Mouse (Mus musculus): ENCODE measurements around the gene Reep3. TPM values are rescaled to one million over a fixed set of nuclear protein-coding genes. Genes with fewer than 3 reads are reported as not detected.

The Reep3 gene
- total and polyA plus RNA-seq, 3 experiments: 21.8 to 23.3 (median 23.2) TPM

DNA sequence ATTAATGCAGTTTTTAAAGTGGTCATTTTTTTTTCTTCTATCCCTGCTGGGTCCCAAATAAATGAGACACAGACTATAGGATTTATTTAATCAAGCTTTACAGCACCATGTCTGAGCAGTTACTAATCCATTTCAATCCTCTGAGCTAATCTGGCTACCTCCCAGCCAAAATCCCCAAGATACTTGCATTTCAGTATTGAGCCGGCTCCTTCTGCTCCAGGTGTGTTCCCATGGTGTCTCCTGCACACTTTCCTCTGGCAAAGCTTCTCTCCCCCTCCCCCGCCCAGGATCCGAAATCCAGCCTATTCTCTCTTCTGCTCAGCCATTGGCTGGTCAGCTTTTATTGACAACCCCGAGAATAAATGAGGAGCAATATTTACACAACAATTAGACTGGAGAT, 122.3 kb downstream of the Reep3 start:
- Histone ChIP-seq H3K27ac (ENCODE audit: insufficient read depth, low read depth) (no peak overlapping the region), H3K79me2 (replicated peaks; ENCODE audit: control insufficient read depth, extremely low read depth, insufficient read depth, poor library complexity, severe bottlenecking) (no peaks in the 10 kb centered on the region), H3K27me3 (replicated peaks) (no peaks in the 10 kb centered on the region), H3K36me3 (replicated peaks in 1 of 2; ENCODE audit: control insufficient read depth in 1 of 2, insufficient read depth in 1 of 2, low read length in 1 of 2) (no peaks in the 10 kb centered on the region), H3K9me3 (replicated peaks; ENCODE audit: low read length) (peaks cover 1% of the 10 kb centered on the region), H3K9ac (ENCODE audit: insufficient read depth, low read depth) (no peak overlapping the region), H3K4me3 (replicated peaks in 1 of 3; ENCODE audit: low read depth in 2 of 3, low read length in 2 of 3, poor library complexity in 1 of 3) (no peak overlapping the region), H3K4me2 (ENCODE audit: insufficient read depth, low read depth, poor library complexity, severe bottlenecking) (no peak overlapping the region), H3K4me1 (ENCODE audit: control insufficient read depth in 1 of 2, insufficient read depth in 2 of 2) (peaks cover 0 to 8% of the 10 kb centered on the region in 2 experiments; a peak in 3 of 4 replicates)
- in situ Hi-C loops (cut with MboI; ENCODE audit: low pct_ligation_motif_present, low pct_unique_long_range_greater_than_20kb, low sequenced_read_pairs) (no loop called here), dilution Hi-C loops (cut with MboI; ENCODE audit: extremely low pct_ligation_motif_present, extremely low pct_unique_long_range_greater_than_20kb, low sequenced_read_pairs) (no loop called here)
- DNase-seq (ENCODE audit: extremely low read depth): no peak
- TF ChIP-seq UBTF (IDR thresholded peaks at IDR 0.05; ENCODE audit: low read depth, low read length) (no peak), PAX5 (IDR thresholded peaks at IDR 0.05; ENCODE audit: low read length) (no peak), RAD21 (IDR thresholded peaks at IDR 0.05; ENCODE audit: low read depth, low read length) (no peak), POLR2AphosphoS2 (IDR thresholded peaks at IDR 0.05; ENCODE audit: low read depth, low read length) (no peak), MAX (IDR thresholded peaks at IDR 0.05; ENCODE audit: low read length) (no peak), ZMIZ1 (IDR thresholded peaks at IDR 0.05; ENCODE audit: low read depth, low read length) (no peak), CHD1 (IDR thresholded peaks at IDR 0.05; ENCODE audit: low read depth, low read length) (no peak), USF2 (conservative IDR thresholded peaks at IDR 0.05; ENCODE audit: low read depth, low read length) (no peak), KAT2A (IDR thresholded peaks at IDR 0.05; ENCODE audit: insufficient replicate concordance, low read length) (no peak), GABPA (IDR thresholded peaks at IDR 0.05; ENCODE audit: insufficient replicate concordance, low read depth, low read length) (no peak), IRF4 (IDR thresholded peaks at IDR 0.05; ENCODE audit: low read depth, low read length) (no peak), CTCF (conservative IDR thresholded peaks at IDR 0.05 in 1 of 2, IDR thresholded peaks at IDR 0.05 in 1 of 2; ENCODE audit: low read depth in 2 of 2, low read length in 2 of 2) (no peak), ETS1 (conservative IDR thresholded peaks at IDR 0.05; ENCODE audit: low read depth, low read length) (no peak), ZNF384 (IDR thresholded peaks at IDR 0.05; ENCODE audit: low read depth, low read length) (no peak), RCOR1 (conservative IDR thresholded peaks at IDR 0.05; ENCODE audit: low read depth, low read length) (no peak), CHD2 (IDR thresholded peaks at IDR 0.05; ENCODE audit: low read length) (no peak), ZC3H11A (IDR thresholded peaks at IDR 0.05; ENCODE audit: low read depth, low read length) (no peak), BHLHE40 (IDR thresholded peaks at IDR 0.05; ENCODE audit: low read depth, low read length) (no peak), E2F4 (IDR thresholded peaks at IDR 0.05; ENCODE audit: insufficient replicate concordance, low read depth, low read length) (no peak), MXI1 (IDR thresholded peaks at IDR 0.05; ENCODE audit: low read depth, low read length) (no peak)

DNA sequence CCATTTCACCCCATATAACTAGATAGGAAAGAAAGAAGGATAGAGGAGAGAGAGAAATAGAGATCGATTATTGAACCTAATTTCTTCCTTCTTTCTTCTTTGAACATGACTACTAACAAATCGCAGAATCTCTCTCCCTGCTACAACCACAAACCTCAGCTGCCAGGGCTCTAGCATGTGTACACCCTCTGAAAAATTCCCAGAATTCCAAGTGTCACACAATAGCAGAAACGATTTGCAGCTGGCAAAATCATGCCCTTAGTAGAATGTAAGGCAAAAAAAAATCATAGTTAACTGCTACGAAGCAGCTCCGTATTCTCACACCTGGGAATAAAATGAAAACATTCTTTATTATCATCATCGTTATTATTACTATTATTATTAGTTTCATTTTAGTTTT, 122.9 kb downstream of the Reep3 start:
- TF ChIP-seq CHD2 (IDR thresholded peaks at IDR 0.05; ENCODE audit: low read length) (no peak), MXI1 (IDR thresholded peaks at IDR 0.05; ENCODE audit: low read depth, low read length) (no peak), SMC3 (IDR thresholded peaks at IDR 0.05; ENCODE audit: low read depth, low read length) (no peak), IRF4 (IDR thresholded peaks at IDR 0.05; ENCODE audit: low read depth, low read length) (no peak), POLR2AphosphoS2 (IDR thresholded peaks at IDR 0.05; ENCODE audit: low read depth, low read length) (no peak), UBTF (IDR thresholded peaks at IDR 0.05; ENCODE audit: low read depth, low read length) (no peak), ELF1 (IDR thresholded peaks at IDR 0.05; ENCODE audit: low read depth, low read length) (no peak), CHD1 (IDR thresholded peaks at IDR 0.05; ENCODE audit: low read depth, low read length) (no peak), USF1 (IDR thresholded peaks at IDR 0.05; ENCODE audit: low read depth, low read length) (no peak)
- Histone ChIP-seq H3K9me3 (replicated peaks; ENCODE audit: low read length) (no peaks in the 10 kb centered on the region), H3K27me3 (replicated peaks) (no peaks in the 10 kb centered on the region), H3K4me3 (replicated peaks in 1 of 3; ENCODE audit: low read depth in 2 of 3, low read length in 2 of 3, poor library complexity in 1 of 3) (no peak overlapping the region), H3K9ac (ENCODE audit: insufficient read depth, low read depth) (no peak overlapping the region), H3K79me2 (replicated peaks; ENCODE audit: control insufficient read depth, extremely low read depth, insufficient read depth, poor library complexity, severe bottlenecking) (no peaks in the 10 kb centered on the region), H3K27ac (ENCODE audit: insufficient read depth, low read depth) (no peak overlapping the region), H3K36me3 (replicated peaks in 1 of 2; ENCODE audit: control insufficient read depth in 1 of 2, insufficient read depth in 1 of 2, low read length in 1 of 2) (no peaks in the 10 kb centered on the region), H3K4me2 (ENCODE audit: insufficient read depth, low read depth, poor library complexity, severe bottlenecking) (no peak overlapping the region), H3K4me1 (ENCODE audit: control insufficient read depth in 1 of 2, insufficient read depth in 2 of 2) (peaks cover 0 to 12% of the 10 kb centered on the region in 2 experiments; a peak in 3 of 4 replicates)
- no peak for DNase-seq (ENCODE audit: extremely low read depth)
- dilution Hi-C loops (cut with MboI; ENCODE audit: extremely low pct_ligation_motif_present, extremely low pct_unique_long_range_greater_than_20kb, low sequenced_read_pairs): no loop called here
- in situ Hi-C loops (cut with MboI; ENCODE audit: low pct_ligation_motif_present, low pct_unique_long_range_greater_than_20kb, low sequenced_read_pairs): no loop called here

Data from CH12.LX (cell line).